Mouse (Mus musculus) liver, embryonic 11.5 days (tissue): ENCODE data around the gene Cox10. TPM values are rescaled to one million over a fixed set of nuclear protein-coding genes. Genes with fewer than 3 reads are reported as not detected.

Experiments
- ATAC-seq: fragments of 200-750 bp; cut with Nextera tagmentation; replicated peaks from 2 replicates; pipeline ENCODE4 v1.8.0; 2017; ENCODE audit warnings: moderate number of reproducible peaks, mild to moderate bottlenecking, moderate TSS enrichment, moderate library complexity; ENCODE audit not compliant: low FRiP score
- DNase-seq: peaks from one replicate; pipeline ENCODE4 v3.0.0-alpha.2; 2017; ENCODE audit warnings: low spot score
- H3K27ac ChIP-seq: fragments of 300-500 bp; sonication (generic); 2 replicates; pipeline ENCODE4 v1.5.1; 2014; ENCODE audit warnings: mild to moderate bottlenecking, low read depth, low read length, control low read depth
- H3K27me3 ChIP-seq: fragments of 300-500 bp; sonication (generic); replicated peaks from 2 replicates; pipeline ENCODE4 v1.6.1; 2014; ENCODE audit warnings: low read length, mixed read lengths; ENCODE audit not compliant: control insufficient read depth, insufficient read depth
- H3K36me3 ChIP-seq: fragments of 300-500 bp; sonication (generic); 2 replicates; pipeline ENCODE4 v1.6.1; 2014; ENCODE audit warnings: mild to moderate bottlenecking, low read length, moderate library complexity, mixed read lengths; ENCODE audit not compliant: control insufficient read depth, insufficient read depth
- H3K4me1 ChIP-seq: fragments of 300-500 bp; sonication (generic); replicated peaks from 2 replicates; pipeline ENCODE4 v1.6.1; 2014; ENCODE audit warnings: low read length, mixed read lengths; ENCODE audit not compliant: control insufficient read depth, insufficient read depth
- H3K4me2 ChIP-seq: fragments of 300-500 bp; sonication (generic); 2 replicates; pipeline ENCODE4 v1.6.1; 2014; ENCODE audit warnings: mild to moderate bottlenecking, control low read depth, moderate library complexity
- H3K4me3 ChIP-seq: fragments of 300-500 bp; sonication (generic); 2 replicates; pipeline ENCODE4 v1.5.1; 2014; ENCODE audit warnings: low read depth, low read length, control low read depth
- H3K9ac ChIP-seq: fragments of 300-500 bp; sonication (generic); 2 replicates; pipeline ENCODE4 v1.6.1; 2014; ENCODE audit warnings: low read depth, low read length, control low read depth
- H3K9me3 ChIP-seq: fragments of 300-500 bp; sonication (generic); 2 replicates; pipeline ENCODE4 v1.6.1; 2016; ENCODE audit warnings: low read length, inconsistent platforms, mixed read lengths; ENCODE audit not compliant: control insufficient read depth
- WGBS: fragments of 180-500 bp; shearing (Covaris S2); extraction: QIAGEN DNeasy Blood & Tissue Kit; methylation state at CpG from one replicate; pipeline ENCODE4 v1.1.7; 2014; 5-methylcytosine and 5-hydroxymethylcytosine counted together
- polyA plus RNA-seq: library from polyadenylated mRNA; unstranded; fragments of >200 nt; fragmentation: Nextera tagmentation; extraction: Ambion mirVana; gene quantifications from 2 replicates; pipeline ENCODE4 v1.2.1, GENCODE M21; 2014

The Cox10 gene
- polyA plus RNA-seq, 1 experiment from 2014 or later = 29.8 TPM

- H3K27ac ChIP-seq = peak overlapping the region; percentile 89
- peaks cover 65% of the 10 kb centered on the region for H3K27me3 ChIP-seq
- peak overlapping the region; percentile 78 for H3K9ac ChIP-seq
- peak overlapping the region; percentile 76 for H3K4me2 ChIP-seq
- no peaks in the 10 kb centered on the region for H3K9me3 ChIP-seq
- H3K36me3 ChIP-seq = no peaks in the 10 kb centered on the region
- H3K4me1 ChIP-seq = peaks cover 16% of the 10 kb centered on the region
- DNase-seq (peak; percentile 58), ATAC-seq (no peak)
- WGBS = 21% methylated on average over 17 of the region's 17 CpGs
- peak overlapping the region; percentile 72 for H3K4me3 ChIP-seq
These were observed 160.8 kb downstream of the Cox10 start for GRCm38 (mm10) chr11:63918321-63919105.

GRCm38 (mm10) chr11:63917561-63917960, 161.7 kb downstream of the Cox10 start:
- Histone ChIP-seq H3K36me3 (no peaks in the 10 kb centered on the region), H3K4me2 (peak overlapping the region; percentile 76), H3K27ac (peak overlapping the region; percentile 43; the same call in 1 of the 2 replicates), H3K9me3 (no peaks in the 10 kb centered on the region), H3K9ac (0 out of 2 replicates have a peak overlapping the region, but pooled peaks have one; percentile 78), H3K4me1 (peaks cover 14% of the 10 kb centered on the region), H3K27me3 (peaks cover 56% of the 10 kb centered on the region), H3K4me3 (peak overlapping the region; percentile 72)
- 30% methylated on average over 6 of the region's 6 CpGs for WGBS
- no peak for DNase-seq
- no peak for ATAC-seq

- Histone ChIP-seq H3K27me3 (peaks cover 24% of the 10 kb centered on the region), H3K9ac (no peak overlapping the region), H3K9me3 (no peaks in the 10 kb centered on the region), H3K4me1 (peaks cover 24% of the 10 kb centered on the region), H3K36me3 (no peaks in the 10 kb centered on the region), H3K4me3 (peak overlapping the region; percentile 36), H3K4me2 (peak overlapping the region; percentile 59), H3K27ac (no peak overlapping the region)
- WGBS = 5% methylated on average over 20 of the region's 20 CpGs
- ATAC-seq (peak; percentile 81), DNase-seq (peak; percentile 62)
These were observed 164.9 kb downstream of the Cox10 start for GRCm38 (mm10) chr11:63914388-63914787.

- DNase-seq (no peak), ATAC-seq (no peak)
- peaks cover 24% of the 10 kb centered on the region for H3K4me1 ChIP-seq
- H3K4me2 ChIP-seq = peak overlapping the region; percentile 59
- no peaks in the 10 kb centered on the region for H3K9me3 ChIP-seq
- H3K9ac ChIP-seq = no peak overlapping the region
- WGBS = 34% methylated on average over 4 of the region's 4 CpGs
- no peak overlapping the region for H3K27ac ChIP-seq
- H3K27me3 ChIP-seq = peaks cover 19% of the 10 kb centered on the region
- H3K36me3 ChIP-seq = no peaks in the 10 kb centered on the region
- H3K4me3 ChIP-seq = peak overlapping the region; percentile 36; the same call in 1 of the 2 replicates
These were observed 165.3 kb downstream of the Cox10 start for GRCm38 (mm10) chr11:63913936-63914335.

Other genes starting within 250 kb of the Cox10 start
- gene Hs3st3b1, start 157.2 kb downstream of the Cox10 start, polyA plus RNA-seq = 41.7 and 42.4 TPM in 2 replicates